Mouse (Mus musculus) adrenal gland (tissue): ENCODE results near the gene A030005K14Rik.

ENCODE experiments used
- intact Hi-C: fragments of 180-260 bp; cut with DNase I; formaldehyde crosslinking; loops from one replicate; pipeline ENCODE4 v1.15.1; 2025

The A030005K14Rik gene

DNA sequence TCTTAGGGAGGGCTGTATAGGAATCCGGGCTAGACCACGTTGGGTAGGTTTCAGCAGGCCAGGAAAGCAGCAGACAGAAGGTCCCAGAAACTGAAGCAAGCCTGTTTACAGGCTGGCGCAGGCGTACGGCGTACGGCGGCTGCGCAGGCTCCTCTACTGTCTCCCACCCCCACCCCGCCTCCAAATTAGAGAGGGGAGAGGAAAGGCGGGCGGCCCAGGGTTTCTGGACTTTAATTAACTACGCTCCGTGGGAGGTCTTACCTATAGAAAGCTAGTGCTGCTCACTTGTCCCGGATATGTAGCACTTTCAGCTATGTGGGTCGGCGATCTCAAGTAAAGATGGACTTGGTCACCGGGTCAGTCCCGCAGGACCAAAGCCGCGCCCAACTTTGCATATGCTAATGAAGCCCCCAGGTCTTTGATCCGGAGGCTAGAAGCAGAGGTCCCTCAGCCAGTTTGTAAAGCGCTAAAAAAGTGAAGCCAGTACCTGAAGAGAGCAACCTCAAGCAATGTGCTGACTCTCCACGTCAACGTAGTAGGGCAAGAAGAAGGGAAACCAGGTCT, 21.0 kb downstream of the A030005K14Rik start, which contains the start of gene Slc19a3:
TSS of gene Slc19a3 (minus strand) at position 340 of the 564 bp plus-strand sequence.
- intact Hi-C loops, result no loop called here

DNA sequence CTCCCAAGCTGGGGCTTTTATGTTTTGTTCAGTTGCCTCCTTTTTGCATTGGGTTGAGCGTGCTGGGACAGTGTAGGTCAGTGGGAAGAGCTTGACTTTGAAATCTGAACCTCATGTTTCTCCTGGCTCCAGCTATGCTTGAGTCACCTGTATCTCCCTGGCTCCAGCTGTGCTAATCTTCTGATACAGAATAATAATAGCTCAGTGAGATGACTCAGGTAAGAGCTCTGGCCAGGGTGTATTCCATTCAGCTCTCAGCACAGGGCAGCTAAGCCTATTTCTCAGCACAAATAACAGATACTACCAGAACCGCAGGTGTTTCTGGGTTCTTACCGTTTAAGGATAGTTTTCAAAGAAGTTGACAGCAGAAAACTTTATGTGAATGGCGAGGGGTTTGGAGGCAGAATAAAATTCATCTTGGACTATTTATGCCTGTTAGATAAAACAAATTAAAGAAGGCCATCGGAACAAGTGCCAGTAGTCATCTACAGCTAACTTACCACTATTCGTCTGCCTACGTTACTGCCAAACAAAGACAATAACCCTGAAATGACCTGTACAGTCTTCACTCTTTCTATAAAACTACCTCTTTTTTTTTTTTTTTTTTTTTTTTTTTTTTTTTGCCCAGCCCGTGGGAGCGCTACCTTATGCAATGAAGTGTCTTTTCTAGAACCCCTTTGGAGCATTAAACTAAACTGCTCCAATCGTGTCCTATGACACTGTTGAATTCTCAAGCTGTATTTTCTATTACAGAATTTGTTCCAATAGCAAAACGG, 22.1 kb downstream of the A030005K14Rik start:
- intact Hi-C loops, result no loop called here

DNA sequence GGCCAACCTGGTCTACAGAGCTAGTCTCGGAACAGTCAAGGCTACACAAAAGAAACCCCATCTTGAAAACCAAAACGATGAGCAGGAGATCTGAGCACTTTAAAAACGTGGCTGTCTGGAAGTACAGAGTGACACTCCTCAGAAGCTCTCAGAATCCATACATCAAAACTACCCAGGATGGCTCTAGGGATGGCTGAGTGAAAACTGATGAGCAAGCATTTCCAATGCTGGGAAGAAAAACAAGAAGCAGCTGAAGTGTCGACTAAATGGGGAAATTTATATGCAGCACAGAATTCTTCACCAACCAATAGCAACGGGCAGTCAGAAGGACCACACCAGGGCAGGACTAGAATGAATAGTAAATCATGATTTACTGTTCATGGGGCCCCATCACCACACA, 24.7 kb downstream of the A030005K14Rik start:
- intact Hi-C loops, result no loop called here

DNA sequence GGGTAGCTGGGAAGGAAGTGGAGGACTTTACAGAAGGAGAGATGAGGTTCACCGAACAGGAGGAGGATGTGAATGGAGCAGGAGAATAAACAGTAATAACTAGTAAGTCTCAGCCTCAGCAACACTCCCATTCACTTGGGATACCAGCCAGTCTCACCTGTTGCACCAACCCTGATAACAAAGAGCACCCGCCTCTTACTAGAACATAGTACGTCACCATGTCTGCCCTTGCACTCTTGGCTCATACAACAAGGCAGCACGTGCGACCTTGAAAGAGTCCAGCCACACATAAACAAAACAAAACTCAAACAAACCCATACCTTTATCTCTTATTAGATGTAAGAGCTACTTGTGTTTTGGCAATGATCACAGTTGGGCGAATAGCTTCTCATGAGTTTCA, 26.7 kb downstream of the A030005K14Rik start:
- intact Hi-C loops, result no loop called here

DNA sequence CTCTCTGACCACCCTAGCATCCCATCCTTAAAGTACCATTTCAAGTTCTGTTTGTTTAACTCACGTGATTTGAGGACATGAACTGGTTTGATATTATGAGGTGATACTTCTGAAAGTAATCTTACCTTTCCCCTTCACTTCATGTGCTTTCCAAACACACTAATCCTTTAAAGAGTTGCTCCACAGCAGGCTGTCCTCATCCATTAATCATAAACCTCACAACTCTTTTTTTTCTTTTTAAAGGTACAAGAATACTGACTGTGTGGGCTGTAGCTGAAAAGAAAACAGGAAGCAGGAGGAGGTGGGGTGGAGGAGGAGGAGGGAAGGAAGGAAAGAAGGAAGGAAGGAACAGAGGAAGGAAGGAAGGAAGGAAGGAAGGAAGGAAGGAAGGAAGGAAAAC, 27.2 kb downstream of the A030005K14Rik start:
- intact Hi-C loops, result no loop called here

DNA sequence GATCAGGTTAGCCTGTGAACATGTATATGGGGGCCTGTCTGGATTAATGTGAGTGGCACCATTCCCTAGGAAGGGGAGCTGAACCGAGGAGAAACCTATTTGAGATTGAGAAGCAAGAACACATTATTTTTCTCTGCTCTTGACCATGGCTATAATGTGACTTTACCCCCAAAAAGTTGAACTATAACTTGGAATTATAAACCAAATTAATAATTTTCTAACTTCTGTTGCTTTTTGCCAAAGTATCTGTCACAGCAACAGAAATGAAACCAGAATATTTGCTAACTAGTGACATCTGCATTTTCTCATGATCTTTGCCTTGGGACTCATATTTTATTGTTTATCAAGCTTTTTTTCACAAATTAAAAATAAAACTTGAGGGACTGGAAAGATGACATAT, 42.6 kb downstream of the A030005K14Rik start:
- intact Hi-C loops, result no loop called here

DNA sequence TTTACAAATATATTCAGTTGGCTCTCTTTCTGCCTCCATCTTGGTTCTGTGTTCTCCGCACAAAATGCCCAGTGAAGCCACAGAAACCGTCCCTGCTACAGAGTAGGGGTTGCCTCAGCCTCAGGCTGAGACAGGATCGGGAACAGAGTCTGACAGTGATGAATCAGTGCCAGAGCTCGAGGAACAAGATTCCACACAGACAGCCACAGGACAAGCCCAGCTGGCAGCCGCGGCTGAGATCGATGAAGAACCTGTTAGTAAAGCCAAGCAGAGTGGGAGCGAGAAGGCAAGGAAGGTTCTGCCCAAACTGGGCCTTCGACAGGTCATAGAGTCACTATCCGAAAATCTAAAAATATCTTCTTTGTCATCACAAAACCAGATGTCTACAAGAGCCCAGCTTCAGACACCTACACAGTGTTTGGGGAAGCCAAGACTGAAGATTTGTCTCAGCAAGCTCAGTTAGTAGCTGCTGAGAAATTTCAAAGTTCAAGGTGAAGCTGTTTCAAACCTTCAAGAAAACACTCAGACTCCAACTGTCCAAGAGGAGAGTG, 43.8 kb downstream of the A030005K14Rik start:
- intact Hi-C loops, result no loop called here

DNA sequence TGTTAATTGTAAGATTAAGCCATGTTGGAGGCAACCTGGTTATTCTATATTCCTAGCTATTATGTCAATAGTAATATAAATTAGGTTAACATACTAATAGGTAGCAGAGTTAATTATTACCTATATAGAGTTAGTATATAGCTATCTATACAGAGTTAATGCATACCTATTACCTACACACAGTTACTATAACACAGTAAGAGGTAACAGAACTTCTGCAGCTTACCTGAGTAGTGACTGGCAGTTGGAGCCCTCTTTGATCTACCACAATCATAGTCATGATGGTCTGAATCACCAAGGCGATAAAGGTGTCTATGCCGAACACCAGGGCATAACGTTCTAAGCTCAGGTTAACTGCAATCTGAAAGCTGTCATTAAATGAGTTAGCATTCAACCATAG, 44.7 kb downstream of the A030005K14Rik start:
- intact Hi-C loops, result no loop called here
